Mouse (Mus musculus) limb, embryonic 13.5 days (tissue): Measurements from ENCODE around the gene Plekhh1. TPM values are rescaled to one million over a fixed set of nuclear protein-coding genes. Genes with fewer than 3 reads are reported as not detected.

Experiments used
- ATAC-seq: fragments of 200-750 bp; cut with Nextera tagmentation; 2 replicates; pipeline ENCODE4 v1.8.0; 2017; ENCODE audit warnings: low read depth, moderate number of reproducible peaks, moderate TSS enrichment; ENCODE audit not compliant: low FRiP score
- H3K27ac ChIP-seq: fragments of 300-500 bp; sonication (generic); 2 replicates; pipeline ENCODE4 v1.5.1; 2015; ENCODE audit warnings: inconsistent platforms, mild to moderate bottlenecking, moderate library complexity
- H3K27me3 ChIP-seq: fragments of 300-500 bp; sonication (generic); 2 replicates; pipeline ENCODE4 v1.6.1; 2015; ENCODE audit warnings: mild to moderate bottlenecking, inconsistent platforms
- H3K36me3 ChIP-seq: fragments of 300-500 bp; sonication (generic); 2 replicates; pipeline ENCODE4 v1.6.1; 2015; ENCODE audit warnings: inconsistent platforms, mild to moderate bottlenecking, moderate library complexity
- H3K4me1 ChIP-seq: fragments of 300-500 bp; sonication (generic); 2 replicates; pipeline ENCODE4 v1.6.1; 2015; ENCODE audit warnings: inconsistent platforms
- H3K4me2 ChIP-seq: fragments of 300-500 bp; sonication (generic); replicated peaks from 2 replicates; pipeline ENCODE4 v1.6.1; 2015; ENCODE audit warnings: inconsistent platforms, mild to moderate bottlenecking, moderate library complexity
- H3K4me3 ChIP-seq: fragments of 300-500 bp; sonication (generic); 2 replicates; pipeline ENCODE4 v1.5.1; 2015; ENCODE audit warnings: moderate library complexity, mild to moderate bottlenecking, inconsistent platforms
- H3K9ac ChIP-seq: fragments of 300-500 bp; sonication (generic); 2 replicates; pipeline ENCODE4 v1.6.1; 2015; ENCODE audit warnings: mild to moderate bottlenecking, inconsistent platforms
- H3K9me3 ChIP-seq: fragments of 300-500 bp; sonication (generic); 2 replicates; pipeline ENCODE4 v1.6.1; 2016; ENCODE audit warnings: inconsistent platforms
- WGBS: fragments of 180-500 bp; shearing (Covaris S2); methylation state at CpG from one replicate; pipeline ENCODE4 v1.1.7; 2015; 5-methylcytosine and 5-hydroxymethylcytosine counted together
- polyA plus RNA-seq: library from polyadenylated mRNA; unstranded; fragments of >200 nt; fragmentation: Nextera tagmentation; extraction: Ambion mirVana; gene quantifications from 2 replicates; pipeline ENCODE4 v1.2.1, GENCODE M21; 2015

The Plekhh1 gene
- polyA plus RNA-seq, 1 experiment from 2014 or later: 1.7 TPM

DNA sequence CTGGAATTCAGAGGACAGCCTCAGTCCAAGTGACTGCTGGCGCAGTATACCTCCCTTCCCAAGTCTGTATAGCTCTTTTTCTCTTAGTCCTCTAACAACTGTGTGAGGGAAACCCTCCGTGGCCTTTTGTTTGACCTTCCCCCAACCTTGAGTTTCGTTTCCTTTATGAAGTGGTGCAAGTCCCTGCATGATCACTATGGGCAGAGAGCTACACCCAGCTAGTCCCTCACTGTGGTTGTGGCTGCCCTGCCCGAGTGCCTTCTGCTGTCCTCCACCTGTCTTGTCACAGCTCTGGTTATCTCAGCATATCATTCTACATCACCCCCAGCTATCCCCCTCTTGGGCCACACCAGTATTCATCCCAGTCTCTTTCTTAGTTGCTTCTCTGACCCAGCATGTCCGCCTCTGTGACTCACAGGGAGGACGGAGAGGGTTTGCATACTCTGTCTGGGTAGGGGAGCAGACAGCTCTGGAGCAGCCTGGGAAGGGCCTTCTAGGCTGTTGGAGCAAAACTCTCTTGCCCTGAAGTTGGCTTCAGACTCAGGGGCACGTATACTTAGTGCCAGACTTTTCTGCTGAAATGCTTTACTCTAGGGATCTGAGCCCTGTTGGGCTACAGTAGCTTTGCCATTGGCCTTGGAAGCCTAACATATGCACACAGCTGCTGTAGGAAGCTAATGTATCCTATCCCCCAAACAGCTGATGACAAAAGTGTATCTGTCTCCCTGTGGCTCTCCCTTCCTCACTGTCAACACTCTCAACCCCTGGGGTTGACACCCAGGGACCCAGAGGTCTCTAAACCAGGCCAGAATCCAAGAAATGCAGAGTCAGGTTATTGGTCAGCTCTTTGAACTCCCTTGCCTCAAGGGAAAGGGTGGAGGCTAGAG is 32.0 kb downstream of the Plekhh1 start:
- no peak overlapping the region for H3K9ac ChIP-seq
- WGBS: 76% methylated on average over 7 of the region's 7 CpGs
- ATAC-seq: no peak
- H3K27me3 ChIP-seq: no peaks in the 10 kb centered on the region
- no peak overlapping the region for H3K27ac ChIP-seq
- no peak overlapping the region for H3K4me2 ChIP-seq
- no peaks in the 10 kb centered on the region for H3K4me1 ChIP-seq
- H3K4me3 ChIP-seq: no peak overlapping the region
- H3K9me3 ChIP-seq: no peaks in the 10 kb centered on the region
- peaks cover 25% of the 10 kb centered on the region; the same call in 1 of the 2 replicates for H3K36me3 ChIP-seq

DNA sequence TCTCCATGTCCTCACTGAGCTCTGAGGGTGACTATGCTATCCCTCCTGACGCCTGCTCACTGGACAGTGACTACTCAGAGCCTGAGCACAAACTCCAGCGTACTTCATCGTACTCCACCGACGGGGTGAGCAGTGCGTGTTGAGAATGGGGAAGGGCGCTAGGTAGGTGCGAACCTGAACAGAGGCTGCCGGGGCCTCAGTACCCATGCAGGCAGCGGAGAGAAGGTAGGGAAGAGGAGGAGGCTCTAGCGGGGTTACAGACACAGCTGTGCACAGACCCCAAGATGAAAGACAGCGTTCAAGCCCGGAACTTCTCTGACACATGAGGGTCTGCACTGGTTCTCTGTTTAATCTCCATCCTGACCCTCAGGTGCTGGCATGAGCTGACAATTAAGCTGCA is 35.5 kb downstream of the Plekhh1 start:
- ATAC-seq: no peak
- peaks cover 50% of the 10 kb centered on the region for H3K36me3 ChIP-seq
- no peak overlapping the region for H3K4me2 ChIP-seq
- H3K4me3 ChIP-seq: no peak overlapping the region
- H3K27me3 ChIP-seq: no peaks in the 10 kb centered on the region
- no peak overlapping the region for H3K9ac ChIP-seq
- H3K27ac ChIP-seq: no peak overlapping the region
- no peaks in the 10 kb centered on the region for H3K9me3 ChIP-seq
- no peaks in the 10 kb centered on the region for H3K4me1 ChIP-seq
- WGBS: 87% methylated on average over 13 of the region's 13 CpGs

DNA sequence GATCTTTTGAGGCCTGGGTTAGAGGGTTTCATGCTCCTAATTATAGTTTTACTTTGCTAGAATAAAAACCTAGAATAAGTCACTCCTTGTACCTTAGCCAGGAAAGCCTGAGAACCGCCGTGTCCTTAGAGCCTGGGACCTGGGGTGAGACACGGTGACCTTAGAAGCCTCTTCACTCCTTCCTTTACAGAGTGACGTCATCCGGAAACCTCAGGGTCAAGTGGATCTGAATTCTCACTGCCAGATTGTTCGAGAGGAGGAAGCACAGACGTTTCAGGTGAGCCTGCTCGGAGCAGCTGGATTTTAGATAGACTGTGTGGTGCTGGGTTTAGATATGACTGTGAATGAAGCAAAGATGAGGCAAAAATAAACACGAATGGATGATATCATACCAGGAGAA is 37.5 kb downstream of the Plekhh1 start:
- H3K4me1 ChIP-seq: no peaks in the 10 kb centered on the region
- no peaks in the 10 kb centered on the region for H3K27me3 ChIP-seq
- ATAC-seq: no peak
- no peaks in the 10 kb centered on the region for H3K9me3 ChIP-seq
- peaks cover 58% of the 10 kb centered on the region for H3K36me3 ChIP-seq
- 82% methylated on average over 9 of the region's 9 CpGs for WGBS
- H3K4me2 ChIP-seq: no peak overlapping the region
- H3K4me3 ChIP-seq: no peak overlapping the region
- H3K9ac ChIP-seq: no peak overlapping the region
- H3K27ac ChIP-seq: no peak overlapping the region

DNA sequence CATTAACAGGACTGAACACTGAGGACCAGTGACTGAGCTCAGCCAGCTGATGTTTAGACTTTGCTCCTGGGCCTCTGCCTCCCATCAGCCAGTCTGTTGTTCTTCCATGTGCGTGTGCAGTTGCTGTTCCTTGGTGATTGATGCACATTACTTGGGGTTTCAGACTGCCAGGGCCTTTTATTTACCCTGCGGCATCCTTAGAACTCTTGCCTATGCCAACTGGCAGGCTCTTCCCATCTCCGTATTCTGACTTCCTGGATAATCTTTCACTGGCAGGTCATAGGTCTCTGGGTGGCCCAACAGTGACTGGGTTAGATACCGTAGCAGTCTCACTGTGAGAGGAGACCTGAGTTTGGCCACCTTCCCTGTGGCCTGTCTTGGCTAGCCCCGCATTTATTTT is 38.6 kb downstream of the Plekhh1 start:
- Histone ChIP-seq H3K9ac (no peak overlapping the region), H3K27ac (no peak overlapping the region), H3K36me3 (peaks cover 62% of the 10 kb centered on the region), H3K27me3 (no peaks in the 10 kb centered on the region), H3K4me2 (no peak overlapping the region), H3K4me1 (no peaks in the 10 kb centered on the region), H3K4me3 (no peak overlapping the region), H3K9me3 (no peaks in the 10 kb centered on the region)
- WGBS: 88% methylated on average over 5 of the region's 5 CpGs
- ATAC-seq: no peak

DNA sequence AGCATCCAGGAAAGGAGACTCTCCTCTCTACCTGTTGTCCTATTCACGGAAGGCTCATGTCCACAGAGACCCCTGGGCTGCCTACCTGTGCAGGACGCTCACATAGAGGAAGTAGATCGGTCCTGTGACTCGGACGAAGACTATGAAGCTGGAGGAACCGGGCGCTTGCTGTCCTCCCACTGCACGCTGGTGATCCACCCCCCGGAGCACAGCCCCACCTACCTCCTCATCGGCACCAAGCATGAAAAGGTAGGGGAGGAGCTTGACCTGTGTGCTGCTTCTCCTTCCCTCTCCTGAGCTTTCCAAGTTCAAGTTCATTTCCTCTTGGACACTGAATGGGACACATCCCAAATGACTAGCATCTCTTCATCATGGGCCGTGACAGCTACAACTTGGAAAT is 39.3 kb downstream of the Plekhh1 start:
- ATAC-seq: no peak
- H3K4me1 ChIP-seq: no peaks in the 10 kb centered on the region
- peaks cover 70% of the 10 kb centered on the region for H3K36me3 ChIP-seq
- 95% methylated on average over 11 of the region's 11 CpGs for WGBS
- H3K27me3 ChIP-seq: no peaks in the 10 kb centered on the region
- H3K27ac ChIP-seq: no peak overlapping the region
- H3K4me2 ChIP-seq: no peak overlapping the region
- H3K4me3 ChIP-seq: no peak overlapping the region
- no peaks in the 10 kb centered on the region for H3K9me3 ChIP-seq
- no peak overlapping the region for H3K9ac ChIP-seq

DNA sequence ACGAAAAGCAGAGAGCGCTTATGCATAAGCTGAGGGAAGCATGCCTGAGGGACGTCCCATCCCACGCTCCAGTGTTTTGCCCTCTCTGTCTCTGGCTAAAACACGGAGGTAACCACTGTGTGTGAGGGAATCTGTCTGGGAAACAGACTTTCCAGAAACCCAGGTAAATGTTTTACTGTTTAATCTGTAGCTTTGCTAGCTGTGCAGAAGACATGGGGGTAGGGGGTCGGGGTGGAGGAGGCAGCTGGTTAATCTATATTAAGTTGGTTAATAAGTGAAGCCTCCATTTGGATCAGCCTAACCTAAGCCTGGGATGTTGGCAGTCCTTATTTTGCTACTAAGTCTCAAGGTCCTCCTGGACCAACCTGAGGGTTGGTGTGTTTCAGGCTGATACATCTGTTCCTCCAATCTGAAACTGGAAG is 40.2 kb downstream of the Plekhh1 start:
- Histone ChIP-seq H3K27ac (no peak overlapping the region), H3K36me3 (peaks cover 72% of the 10 kb centered on the region), H3K4me1 (no peaks in the 10 kb centered on the region), H3K4me2 (no peak overlapping the region), H3K9ac (no peak overlapping the region), H3K4me3 (no peak overlapping the region), H3K27me3 (no peaks in the 10 kb centered on the region), H3K9me3 (no peaks in the 10 kb centered on the region)
- no peak for ATAC-seq
- 90% methylated on average over 6 of the region's 6 CpGs for WGBS

DNA sequence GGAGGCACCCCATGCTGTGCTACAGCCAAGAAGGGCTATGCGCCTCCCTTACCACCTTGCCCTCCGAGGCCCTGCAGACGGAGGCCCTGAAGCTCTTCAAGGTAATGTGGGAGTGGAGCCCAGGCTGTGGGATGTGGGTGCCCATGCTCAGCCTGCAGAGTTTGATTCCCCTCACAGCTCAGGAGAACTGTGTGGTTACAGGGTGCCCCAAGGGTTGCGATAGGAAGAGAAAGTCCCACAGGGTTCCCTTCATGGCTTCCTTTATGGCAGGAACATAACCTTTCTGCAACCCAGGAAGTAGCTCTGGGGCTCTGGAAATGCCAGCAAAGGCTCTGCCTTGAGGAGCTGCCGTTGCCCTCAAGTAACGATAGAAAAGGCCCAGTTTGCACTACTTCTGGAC is 41.0 kb downstream of the Plekhh1 start:
- no peaks in the 10 kb centered on the region for H3K4me1 ChIP-seq
- no peak overlapping the region for H3K9ac ChIP-seq
- no peak for ATAC-seq
- H3K27me3 ChIP-seq: no peaks in the 10 kb centered on the region
- 88% methylated on average over 6 of the region's 6 CpGs for WGBS
- H3K36me3 ChIP-seq: peaks cover 78% of the 10 kb centered on the region
- H3K27ac ChIP-seq: no peak overlapping the region
- H3K4me3 ChIP-seq: no peak overlapping the region
- H3K9me3 ChIP-seq: no peaks in the 10 kb centered on the region
- no peak overlapping the region for H3K4me2 ChIP-seq

DNA sequence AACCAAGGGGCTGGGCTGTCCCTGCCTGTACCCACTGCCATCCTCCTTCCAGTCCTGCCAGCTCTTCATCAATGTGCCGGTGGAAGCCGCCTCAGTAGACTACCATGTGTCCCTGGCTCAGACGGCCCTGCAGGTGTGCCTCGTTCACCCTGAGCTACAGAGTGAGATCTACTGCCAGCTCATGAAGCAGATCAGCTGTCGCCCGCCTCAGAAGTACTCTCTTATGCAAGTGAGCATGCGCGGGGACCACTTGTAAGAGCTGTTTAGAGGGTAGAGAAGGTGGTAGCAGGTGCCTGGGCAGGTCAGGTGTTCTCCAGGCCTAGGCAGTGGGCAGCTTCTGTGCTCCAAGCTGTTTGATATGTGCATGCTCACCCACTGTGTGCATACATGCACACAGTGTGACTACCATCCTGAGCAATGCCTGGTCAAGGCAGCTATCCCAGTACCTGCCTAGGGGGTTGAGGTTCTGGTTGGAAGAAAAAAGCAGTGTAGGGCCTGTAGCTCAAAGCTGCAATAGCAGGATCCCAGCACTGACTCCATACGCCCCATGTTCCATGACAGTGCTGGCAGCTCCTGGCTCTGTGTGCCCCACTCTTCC is 41.9 kb downstream of the Plekhh1 start:
- Histone ChIP-seq H3K4me1 (no peaks in the 10 kb centered on the region), H3K27me3 (no peaks in the 10 kb centered on the region), H3K9me3 (no peaks in the 10 kb centered on the region), H3K36me3 (peaks cover 80% of the 10 kb centered on the region), H3K27ac (no peak overlapping the region), H3K9ac (no peak overlapping the region), H3K4me2 (no peak overlapping the region), H3K4me3 (no peak overlapping the region)
- ATAC-seq: no peak
- 87% methylated on average over 9 of the region's 9 CpGs for WGBS

DNA sequence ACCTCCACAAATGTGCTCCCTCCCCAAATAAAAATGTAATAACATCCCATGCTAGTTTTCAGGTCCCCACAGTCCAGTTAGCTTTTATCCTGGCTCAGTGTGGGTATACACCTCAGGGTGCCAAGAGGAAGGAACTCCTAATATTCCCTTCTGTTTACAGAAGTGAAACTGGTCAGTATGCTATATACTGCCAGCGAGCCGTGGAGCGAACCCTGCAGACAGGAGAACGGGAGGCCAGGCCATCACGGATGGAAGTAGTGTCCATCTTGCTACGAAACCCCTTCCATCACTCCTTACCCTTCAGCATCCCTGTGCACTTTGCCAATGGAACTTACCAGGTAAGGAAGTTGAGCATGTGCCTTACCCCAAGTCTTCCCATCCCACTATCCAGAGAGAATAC is 43.6 kb downstream of the Plekhh1 start:
- Histone ChIP-seq H3K9me3 (no peaks in the 10 kb centered on the region), H3K27ac (no peak overlapping the region), H3K4me3 (no peak overlapping the region), H3K4me2 (no peak overlapping the region), H3K27me3 (no peaks in the 10 kb centered on the region), H3K4me1 (no peaks in the 10 kb centered on the region), H3K36me3 (peaks cover 86% of the 10 kb centered on the region), H3K9ac (no peak overlapping the region)
- ATAC-seq: no peak
- WGBS: 91% methylated on average over 6 of the region's 6 CpGs

DNA sequence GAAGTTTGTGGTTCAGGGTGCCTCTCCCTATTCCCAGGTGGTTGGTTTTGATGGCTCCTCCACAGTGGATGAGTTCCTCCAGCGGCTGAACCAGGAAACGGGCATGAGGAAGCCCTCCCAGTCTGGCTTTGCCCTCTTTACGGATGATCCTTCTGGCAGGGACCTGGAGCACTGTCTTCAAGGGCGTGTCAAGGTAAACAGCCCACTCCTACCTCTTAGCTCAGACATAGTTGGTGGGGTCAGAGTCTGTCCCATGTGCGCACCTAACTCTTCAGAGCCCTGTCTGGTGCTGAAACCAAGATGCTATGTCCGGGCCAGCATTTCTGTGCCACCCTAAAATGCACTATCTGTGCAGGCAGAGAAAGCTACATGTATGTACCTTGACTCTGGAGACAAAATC is 44.4 kb downstream of the Plekhh1 start:
- H3K27ac ChIP-seq: no peak overlapping the region
- H3K9me3 ChIP-seq: no peaks in the 10 kb centered on the region
- ATAC-seq: no peak
- H3K4me1 ChIP-seq: no peaks in the 10 kb centered on the region
- H3K9ac ChIP-seq: no peak overlapping the region
- H3K36me3 ChIP-seq: peaks cover 86% of the 10 kb centered on the region
- no peaks in the 10 kb centered on the region for H3K27me3 ChIP-seq
- no peak overlapping the region for H3K4me3 ChIP-seq
- 88% methylated on average over 6 of the region's 6 CpGs for WGBS
- H3K4me2 ChIP-seq: no peak overlapping the region

DNA sequence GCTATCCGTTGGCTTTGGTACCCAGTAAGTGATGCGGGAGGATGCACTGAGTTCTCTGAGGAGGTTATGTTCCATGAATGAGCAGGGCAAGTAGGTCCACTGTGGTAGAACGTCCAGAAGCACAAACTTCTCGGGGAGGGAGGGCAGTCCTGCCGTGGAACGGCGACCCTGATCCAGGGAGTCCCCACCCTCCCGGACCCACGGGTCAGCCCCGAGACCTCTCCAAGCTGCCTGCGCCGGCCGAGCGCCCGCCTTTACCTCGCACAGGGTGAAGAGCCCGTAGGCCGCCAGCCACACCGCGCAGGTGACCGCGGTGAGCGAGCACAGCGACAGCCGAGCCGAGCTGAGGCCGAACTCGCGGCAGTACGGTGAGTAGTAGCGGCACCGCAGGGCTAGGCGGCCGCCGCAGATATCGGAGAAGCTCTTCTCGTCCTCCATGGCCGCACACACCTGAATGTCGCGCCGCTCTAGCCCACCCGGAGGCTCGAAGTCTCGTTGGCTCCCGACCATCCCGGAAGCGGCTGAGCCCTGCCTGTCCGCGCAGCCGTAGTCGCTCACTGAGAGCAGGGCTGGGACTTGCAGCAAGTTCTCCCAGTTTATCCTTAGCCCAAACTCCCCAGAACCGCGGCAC is 60.3 kb downstream of the Plekhh1 start, which contains the start of gene Pigh:
TSS of gene Pigh (minus strand) at position 470 of the 631 bp plus-strand sequence.
- Histone ChIP-seq H3K4me1 (peaks cover 14% of the 10 kb centered on the region), H3K4me3 (peak within 1 kb of the TSS; percentile 91), H3K9ac (peak within 1 kb of the TSS; percentile 89), H3K36me3 (peaks cover 13% of the 10 kb centered on the region), H3K4me2 (peak within 1 kb of the TSS; percentile 71), H3K27ac (no peak within 1 kb of the TSS), H3K27me3 (no peaks in the 10 kb centered on the region), H3K9me3 (no peaks in the 10 kb centered on the region)
- under 1% methylated on average over 53 of the region's 53 CpGs for WGBS
- ATAC-seq: peak; percentile 95

DNA sequence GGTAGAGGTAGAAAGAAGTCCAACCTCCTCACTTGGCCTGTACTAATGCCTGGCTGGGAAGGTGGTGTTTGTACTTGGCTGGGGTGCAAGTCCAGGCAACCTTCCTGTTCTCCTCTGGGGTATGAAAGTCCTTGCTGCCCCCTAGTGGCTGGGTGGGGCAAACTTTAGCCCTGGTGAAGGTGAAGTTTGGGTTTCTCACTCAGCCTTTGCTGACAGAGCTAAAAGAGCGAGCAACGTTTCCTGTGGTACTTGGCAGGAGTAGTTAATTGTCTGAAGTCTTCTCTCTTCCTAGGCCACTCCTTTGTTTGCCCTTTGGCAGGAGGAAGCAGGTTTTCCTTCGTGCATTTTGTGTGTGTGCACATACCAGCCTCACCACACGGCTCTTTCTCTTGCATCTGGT is 63.6 kb downstream of the Plekhh1 start:
- 52% methylated on average over 4 of the region's 4 CpGs for WGBS
- no peak for ATAC-seq
- Histone ChIP-seq H3K4me3 (no peak overlapping the region), H3K27me3 (no peaks in the 10 kb centered on the region), H3K4me1 (peaks cover 14% of the 10 kb centered on the region), H3K36me3 (no peaks in the 10 kb centered on the region), H3K27ac (no peak overlapping the region), H3K9ac (no peak overlapping the region), H3K9me3 (no peaks in the 10 kb centered on the region), H3K4me2 (no peak overlapping the region)
